Mouse (Mus musculus) heart, postnatal 0 days (tissue): ENCODE data around the gene Allc.

Experiments used
- CTCF ChIP-seq: IDR thresholded peaks from 2 replicates; pipeline ENCODE4 v1.5.1; 2016; ENCODE audit warnings: antibody characterized with exemption, control low read depth, low read depth
- EP300 ChIP-seq: IDR thresholded peaks from 2 replicates; pipeline ENCODE4 v1.6.1; 2016; ENCODE audit warnings: antibody characterized with exemption, low read depth

DNA sequence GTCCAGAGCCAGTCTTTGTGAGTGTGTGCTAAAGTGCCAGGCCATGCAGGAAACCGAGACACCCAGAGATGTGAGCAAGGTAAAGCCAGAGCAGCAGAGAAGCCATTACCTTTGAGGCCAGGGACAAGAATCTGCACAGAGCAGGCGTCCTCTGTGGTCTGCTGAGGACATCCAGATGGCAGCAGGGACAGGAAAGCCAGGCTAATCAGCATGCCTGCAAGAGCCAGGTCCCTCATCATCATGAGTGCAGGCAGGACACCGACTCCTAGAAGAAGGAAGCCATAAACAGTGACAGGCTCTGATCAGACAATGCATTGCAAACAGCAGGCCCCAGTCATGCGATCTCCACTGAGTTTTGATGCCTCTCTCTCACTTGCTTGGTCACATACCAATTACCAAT lies 35.0 kb upstream of the Allc start:
- no peak for TF ChIP-seq CTCF
- no peak for TF ChIP-seq EP300
